Mouse (Mus musculus): Measurements from ENCODE around the gene Cpeb4. TPM values are rescaled to one million over a fixed set of nuclear protein-coding genes. Genes with fewer than 3 reads are reported as not detected.

The Cpeb4 gene
- polyA plus RNA-seq, 1 experiment from 2014 or later, result 7.1 TPM

- Histone ChIP-seq H3K9ac (replicated peaks; ENCODE audit: low read length) (no peak overlapping the region), H3K27ac (replicated peaks; ENCODE audit: low read depth, low read length) (no peak overlapping the region), H3K9me3 (replicated peaks; ENCODE audit: control insufficient read depth, low read length) (no peaks in the 10 kb centered on the region), H3K4me1 (ENCODE audit: control insufficient read depth, insufficient read depth, low read length) (no peaks in the 10 kb centered on the region), H3K4me2 (ENCODE audit: low read depth, low read length) (no peak overlapping the region), H3K4me3 (ENCODE audit: low read depth, low read length) (no peak overlapping the region), H3K27me3 (ENCODE audit: control insufficient read depth, insufficient read depth, low read length) (no peaks in the 10 kb centered on the region), H3K36me3 (replicated peaks; ENCODE audit: control insufficient read depth, insufficient read depth, low read depth, low read length) (no peaks in the 10 kb centered on the region)
- WGBS, result 80% methylated on average over 2 of the region's 2 CpGs
- ATAC-seq (replicated peaks; ENCODE audit: insufficient number of reproducible peaks, low FRiP score, low TSS enrichment, low read depth) (no peak), DNase-seq (ENCODE audit: low spot score) (no peak)
Observed at GRCm38 (mm10) chr11:31893639-31894038, 21.6 kb downstream of the Cpeb4 start.

- Histone ChIP-seq H3K4me1 (ENCODE audit: control insufficient read depth, insufficient read depth, low read length) (no peaks in the 10 kb centered on the region), H3K27me3 (ENCODE audit: control insufficient read depth, insufficient read depth, low read length) (no peaks in the 10 kb centered on the region), H3K4me2 (ENCODE audit: low read depth, low read length) (no peak overlapping the region), H3K36me3 (replicated peaks; ENCODE audit: control insufficient read depth, insufficient read depth, low read depth, low read length) (no peaks in the 10 kb centered on the region), H3K27ac (replicated peaks; ENCODE audit: low read depth, low read length) (no peak overlapping the region), H3K4me3 (ENCODE audit: low read depth, low read length) (no peak overlapping the region), H3K9ac (replicated peaks; ENCODE audit: low read length) (no peak overlapping the region), H3K9me3 (replicated peaks; ENCODE audit: control insufficient read depth, low read length) (no peaks in the 10 kb centered on the region)
- 63% methylated on average over 4 of the region's 4 CpGs for WGBS
- ATAC-seq (replicated peaks; ENCODE audit: insufficient number of reproducible peaks, low FRiP score, low TSS enrichment, low read depth) (no peak), DNase-seq (ENCODE audit: low spot score) (no peak)
Observed at GRCm38 (mm10) chr11:31896065-31896792, 24.2 kb downstream of the Cpeb4 start.

GRCm38 (mm10) chr11:31896905-31897304 lies 24.9 kb downstream of the Cpeb4 start:
- Histone ChIP-seq H3K27me3 (ENCODE audit: control insufficient read depth, insufficient read depth, low read length) (no peaks in the 10 kb centered on the region), H3K4me1 (ENCODE audit: control insufficient read depth, insufficient read depth, low read length) (no peaks in the 10 kb centered on the region), H3K36me3 (replicated peaks; ENCODE audit: control insufficient read depth, insufficient read depth, low read depth, low read length) (no peaks in the 10 kb centered on the region), H3K4me3 (ENCODE audit: low read depth, low read length) (no peak overlapping the region), H3K9me3 (replicated peaks; ENCODE audit: control insufficient read depth, low read length) (no peaks in the 10 kb centered on the region), H3K9ac (replicated peaks; ENCODE audit: low read length) (no peak overlapping the region), H3K4me2 (ENCODE audit: low read depth, low read length) (no peak overlapping the region), H3K27ac (replicated peaks; ENCODE audit: low read depth, low read length) (no peak overlapping the region)
- ATAC-seq (replicated peaks; ENCODE audit: insufficient number of reproducible peaks, low FRiP score, low TSS enrichment, low read depth) (no peak), DNase-seq (ENCODE audit: low spot score) (no peak)
- 89% methylated on average over 3 of the region's 3 CpGs for WGBS

- ATAC-seq (replicated peaks; ENCODE audit: insufficient number of reproducible peaks, low FRiP score, low TSS enrichment, low read depth), result no peak
- no peak overlapping the region for H3K27ac ChIP-seq (replicated peaks; ENCODE audit: low read depth, low read length)
- no peaks in the 10 kb centered on the region for H3K4me1 ChIP-seq (ENCODE audit: control insufficient read depth, insufficient read depth, low read length)
- H3K27me3 ChIP-seq (ENCODE audit: control insufficient read depth, insufficient read depth, low read length), result no peaks in the 10 kb centered on the region
- H3K9ac ChIP-seq (replicated peaks; ENCODE audit: low read length), result no peak overlapping the region
- DNase-seq (ENCODE audit: low spot score), result no peak
- H3K36me3 ChIP-seq (replicated peaks; ENCODE audit: control insufficient read depth, insufficient read depth, low read depth, low read length), result no peaks in the 10 kb centered on the region
- no peaks in the 10 kb centered on the region for H3K9me3 ChIP-seq (replicated peaks; ENCODE audit: control insufficient read depth, low read length)
- H3K4me3 ChIP-seq (ENCODE audit: low read depth, low read length), result no peak overlapping the region
- no peak overlapping the region for H3K4me2 ChIP-seq (ENCODE audit: low read depth, low read length)
Observed at GRCm38 (mm10) chr11:31899166-31899565, 27.2 kb downstream of the Cpeb4 start.

- Histone ChIP-seq H3K4me3 (ENCODE audit: low read depth, low read length) (no peak overlapping the region), H3K4me1 (ENCODE audit: control insufficient read depth, insufficient read depth, low read length) (no peaks in the 10 kb centered on the region), H3K36me3 (replicated peaks; ENCODE audit: control insufficient read depth, insufficient read depth, low read depth, low read length) (no peaks in the 10 kb centered on the region), H3K9me3 (replicated peaks; ENCODE audit: control insufficient read depth, low read length) (no peaks in the 10 kb centered on the region), H3K4me2 (ENCODE audit: low read depth, low read length) (no peak overlapping the region), H3K27me3 (ENCODE audit: control insufficient read depth, insufficient read depth, low read length) (no peaks in the 10 kb centered on the region), H3K27ac (replicated peaks; ENCODE audit: low read depth, low read length) (no peak overlapping the region), H3K9ac (replicated peaks; ENCODE audit: low read length) (no peak overlapping the region)
- no peak for ATAC-seq (replicated peaks; ENCODE audit: insufficient number of reproducible peaks, low FRiP score, low TSS enrichment, low read depth)
- WGBS, result 8% methylated on average over 1 of the region's 1 CpGs
- DNase-seq (ENCODE audit: low spot score), result peak; percentile 4
Observed at GRCm38 (mm10) chr11:31900736-31901135, 28.7 kb downstream of the Cpeb4 start.

GRCm38 (mm10) chr11:31902251-31903001 lies 30.4 kb downstream of the Cpeb4 start:
- Histone ChIP-seq H3K27ac (replicated peaks; ENCODE audit: low read depth, low read length) (no peak overlapping the region), H3K36me3 (replicated peaks; ENCODE audit: control insufficient read depth, insufficient read depth, low read depth, low read length) (no peaks in the 10 kb centered on the region), H3K27me3 (ENCODE audit: control insufficient read depth, insufficient read depth, low read length) (no peaks in the 10 kb centered on the region), H3K9me3 (replicated peaks; ENCODE audit: control insufficient read depth, low read length) (no peaks in the 10 kb centered on the region), H3K4me1 (ENCODE audit: control insufficient read depth, insufficient read depth, low read length) (no peaks in the 10 kb centered on the region), H3K9ac (replicated peaks; ENCODE audit: low read length) (no peak overlapping the region), H3K4me2 (ENCODE audit: low read depth, low read length) (no peak overlapping the region), H3K4me3 (ENCODE audit: low read depth, low read length) (no peak overlapping the region)
- DNase-seq (ENCODE audit: low spot score) (no peak), ATAC-seq (replicated peaks; ENCODE audit: insufficient number of reproducible peaks, low FRiP score, low TSS enrichment, low read depth) (no peak)
- 74% methylated on average over 1 of the region's 1 CpGs for WGBS

GRCm38 (mm10) chr11:31906499-31906898 lies 34.5 kb downstream of the Cpeb4 start:
- DNase-seq (ENCODE audit: low spot score), result no peak
- H3K4me3 ChIP-seq (ENCODE audit: low read depth, low read length), result no peak overlapping the region
- H3K27ac ChIP-seq (replicated peaks; ENCODE audit: low read depth, low read length), result no peak overlapping the region
- H3K36me3 ChIP-seq (replicated peaks; ENCODE audit: control insufficient read depth, insufficient read depth, low read depth, low read length), result no peaks in the 10 kb centered on the region
- no peak for ATAC-seq (replicated peaks; ENCODE audit: insufficient number of reproducible peaks, low FRiP score, low TSS enrichment, low read depth)
- H3K27me3 ChIP-seq (ENCODE audit: control insufficient read depth, insufficient read depth, low read length), result no peaks in the 10 kb centered on the region
- no peaks in the 10 kb centered on the region for H3K9me3 ChIP-seq (replicated peaks; ENCODE audit: control insufficient read depth, low read length)
- H3K4me1 ChIP-seq (ENCODE audit: control insufficient read depth, insufficient read depth, low read length), result no peaks in the 10 kb centered on the region
- no peak overlapping the region for H3K4me2 ChIP-seq (ENCODE audit: low read depth, low read length)
- no peak overlapping the region for H3K9ac ChIP-seq (replicated peaks; ENCODE audit: low read length)

- Histone ChIP-seq H3K9ac (replicated peaks; ENCODE audit: low read length) (no peak overlapping the region), H3K36me3 (replicated peaks; ENCODE audit: control insufficient read depth, insufficient read depth, low read depth, low read length) (no peaks in the 10 kb centered on the region), H3K4me3 (ENCODE audit: low read depth, low read length) (no peak overlapping the region), H3K27ac (replicated peaks; ENCODE audit: low read depth, low read length) (no peak overlapping the region), H3K4me1 (ENCODE audit: control insufficient read depth, insufficient read depth, low read length) (no peaks in the 10 kb centered on the region), H3K9me3 (replicated peaks; ENCODE audit: control insufficient read depth, low read length) (no peaks in the 10 kb centered on the region), H3K27me3 (ENCODE audit: control insufficient read depth, insufficient read depth, low read length) (no peaks in the 10 kb centered on the region), H3K4me2 (ENCODE audit: low read depth, low read length) (no peak overlapping the region)
- 59% methylated on average over 1 of the region's 1 CpGs for WGBS
- DNase-seq (ENCODE audit: low spot score) (no peak), ATAC-seq (replicated peaks; ENCODE audit: insufficient number of reproducible peaks, low FRiP score, low TSS enrichment, low read depth) (no peak)
Observed at GRCm38 (mm10) chr11:31907650-31908049, 35.6 kb downstream of the Cpeb4 start.

All from embryonic facial prominence, embryonic 11.5 days (tissue).